Mouse (Mus musculus) gonadal fat pad, adult 2 months (tissue): Measurements from ENCODE around the gene 1700010I14Rik. TPM values are rescaled to one million over a fixed set of nuclear protein-coding genes. Genes with fewer than 3 reads are reported as not detected.

Experiments
- DNase-seq: peaks from one replicate; pipeline ENCODE4 v3.0.0-alpha.2; 2012; ENCODE audit warnings: low read depth
- polyA plus RNA-seq: library from polyadenylated mRNA; depleted of rRNA; stranded (reverse); fragments of >200 nt; gene quantifications from 2 replicates; pipeline ENCODE4 v1.2.3, GENCODE M21; 2012; rRNA removed

The 1700010I14Rik gene
- polyA plus RNA-seq = 1.5 and 1.6 TPM in 2 replicates

DNA sequence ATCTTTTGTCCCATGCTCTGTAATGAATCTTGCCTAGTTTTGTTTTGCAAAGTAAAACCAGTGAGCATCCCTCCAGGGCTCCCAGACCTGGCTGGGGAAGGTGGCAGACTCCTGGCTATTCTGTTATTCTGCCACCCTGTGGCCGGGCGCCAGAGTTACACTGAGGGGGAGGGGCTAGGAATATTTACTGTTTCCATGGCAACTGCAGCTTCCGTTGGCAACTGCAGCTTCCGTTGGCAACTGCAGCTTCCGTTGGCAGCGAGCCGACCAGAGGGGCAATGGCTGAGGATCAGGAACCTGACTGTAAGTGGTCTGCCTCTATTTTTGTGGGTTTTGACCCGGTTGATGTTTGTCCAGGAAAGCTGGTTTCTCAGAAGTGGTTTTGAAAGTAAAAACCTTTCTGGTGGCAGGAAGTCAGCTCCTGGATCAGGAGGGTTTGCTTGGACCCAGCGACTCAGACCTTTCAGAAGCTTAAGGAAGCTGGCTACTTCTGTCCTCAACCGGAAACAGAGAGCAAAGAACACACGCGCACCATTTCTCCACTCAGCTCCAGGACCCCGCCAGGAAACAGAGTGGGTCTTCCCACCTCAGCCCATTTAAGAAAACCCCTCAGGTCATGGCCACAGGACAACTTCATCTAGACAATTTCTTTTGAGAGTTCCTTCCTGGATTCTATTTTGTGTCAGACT, at the start of gene 1700010I14Rik:
1700010I14Rik (plus strand) TSS at position 215 of the 689 bp plus-strand sequence.
- DNase-seq = no peak

DNA sequence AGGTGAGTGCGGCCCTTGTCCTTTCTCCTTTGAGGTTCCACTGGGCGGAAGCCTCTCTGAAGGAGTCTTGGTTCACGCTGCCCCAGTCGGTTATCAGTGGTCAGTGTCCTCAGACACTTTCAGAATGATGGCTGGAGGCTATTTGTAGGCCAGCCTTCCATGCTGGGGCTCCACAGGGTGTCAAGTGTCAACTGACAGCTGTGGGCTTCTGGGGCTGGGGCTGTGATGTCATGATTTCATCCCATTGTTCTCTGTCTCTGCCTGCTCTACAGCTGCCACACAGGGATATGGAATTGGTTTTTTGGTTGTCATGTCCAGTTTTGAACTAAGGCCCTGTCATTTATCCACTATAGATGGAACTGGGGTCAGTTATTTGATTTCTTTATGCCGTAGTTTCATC, 36.5 kb upstream of the 1700010I14Rik start:
- DNase-seq = no peak

DNA sequence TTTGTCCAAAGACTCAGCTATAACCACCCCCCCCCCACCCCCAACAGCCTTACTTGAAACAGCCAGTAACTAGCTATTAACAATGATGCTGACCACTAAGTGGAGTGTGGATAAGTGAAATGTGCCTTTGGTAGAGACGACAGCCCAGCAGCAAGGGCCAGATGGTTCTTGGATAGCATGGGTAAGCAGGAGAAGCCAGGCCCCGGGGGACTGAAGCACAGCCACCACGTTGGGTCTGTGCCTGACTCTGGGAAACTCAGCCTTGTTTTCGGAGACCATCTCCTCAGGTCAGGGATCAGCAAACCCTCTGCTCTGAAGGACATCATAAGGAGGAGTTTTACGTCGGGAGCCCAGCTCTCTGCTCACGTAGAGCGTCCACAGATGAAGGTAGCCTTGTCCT, 35.2 kb upstream of the 1700010I14Rik start:
- DNase-seq = no peak

DNA sequence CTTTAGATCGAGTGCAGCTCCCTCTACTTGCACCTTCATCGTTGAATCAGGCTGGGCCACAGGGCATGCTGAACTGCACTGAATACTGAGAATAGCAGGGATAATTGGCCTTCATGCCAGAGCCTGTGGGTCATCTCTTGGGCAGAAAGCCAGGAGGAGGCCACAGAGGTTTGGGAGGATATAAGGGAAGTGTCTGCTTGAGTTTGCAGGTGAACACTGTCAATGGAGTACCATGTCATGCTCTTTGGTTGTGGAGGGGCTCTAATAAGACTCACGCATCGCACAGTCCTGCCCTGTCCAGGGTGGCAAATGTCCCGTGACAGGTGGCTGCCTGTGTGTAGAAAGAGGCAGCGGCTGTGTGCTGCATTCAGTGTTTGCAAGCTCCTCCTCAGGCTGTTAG, 30.0 kb upstream of the 1700010I14Rik start:
- DNase-seq = no peak

DNA sequence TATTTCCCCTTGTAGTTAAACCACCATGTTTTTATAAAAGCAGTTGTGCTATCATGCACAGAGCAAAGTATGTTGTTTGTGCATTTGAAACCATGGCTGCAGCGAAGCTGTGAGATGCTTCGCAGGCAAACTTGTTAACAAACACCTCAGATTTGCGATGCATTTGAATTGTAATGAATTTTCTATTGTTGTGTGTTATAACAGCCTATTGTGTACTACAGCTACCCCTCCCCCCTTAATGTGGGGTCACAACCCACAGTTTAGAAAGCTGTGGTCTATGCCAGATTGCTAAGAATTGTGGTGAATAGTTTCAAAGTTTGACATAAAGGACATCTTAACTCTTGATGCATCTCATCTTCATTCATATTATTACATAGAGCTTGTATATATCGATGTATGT, 27.7 kb upstream of the 1700010I14Rik start:
- no peak for DNase-seq

DNA sequence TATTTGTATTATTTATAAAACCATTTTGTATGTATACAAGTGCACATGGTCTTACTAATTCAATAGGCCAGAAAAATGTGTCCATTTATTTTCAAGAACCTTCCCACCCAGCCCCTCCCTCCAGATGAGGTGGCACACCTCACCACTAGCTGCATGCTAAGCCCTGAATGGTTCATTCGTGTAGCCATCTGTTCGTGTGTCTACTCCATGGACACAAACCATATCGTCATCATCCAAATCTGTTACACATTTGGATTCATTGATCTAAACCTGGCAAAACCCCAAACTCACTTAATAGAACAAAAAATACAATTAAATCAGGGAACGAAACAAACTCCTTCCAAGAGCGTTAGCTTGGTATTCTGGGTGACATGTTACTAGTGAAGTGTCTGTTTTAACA, 27.0 kb upstream of the 1700010I14Rik start:
- DNase-seq = no peak

DNA sequence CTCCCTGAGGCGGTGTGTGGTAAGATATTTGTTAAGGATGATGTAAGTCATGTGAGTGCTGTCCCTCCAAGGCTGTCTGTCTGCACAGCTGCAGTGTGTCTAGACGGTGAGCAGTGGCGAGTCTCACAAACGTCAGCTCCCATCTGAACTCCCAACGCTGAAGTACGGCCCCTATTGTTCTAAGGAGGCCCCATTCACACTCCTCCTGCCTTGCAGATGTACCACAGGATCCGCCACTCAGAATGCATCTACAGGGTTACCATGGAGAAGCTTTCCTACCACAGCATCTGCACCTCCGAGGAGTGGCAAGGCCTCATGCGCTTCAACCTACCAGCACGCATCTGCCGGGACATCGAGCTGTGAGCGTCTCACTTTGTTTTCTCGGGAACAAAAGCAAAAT, 26.5 kb upstream of the 1700010I14Rik start:
- DNase-seq = no peak

DNA sequence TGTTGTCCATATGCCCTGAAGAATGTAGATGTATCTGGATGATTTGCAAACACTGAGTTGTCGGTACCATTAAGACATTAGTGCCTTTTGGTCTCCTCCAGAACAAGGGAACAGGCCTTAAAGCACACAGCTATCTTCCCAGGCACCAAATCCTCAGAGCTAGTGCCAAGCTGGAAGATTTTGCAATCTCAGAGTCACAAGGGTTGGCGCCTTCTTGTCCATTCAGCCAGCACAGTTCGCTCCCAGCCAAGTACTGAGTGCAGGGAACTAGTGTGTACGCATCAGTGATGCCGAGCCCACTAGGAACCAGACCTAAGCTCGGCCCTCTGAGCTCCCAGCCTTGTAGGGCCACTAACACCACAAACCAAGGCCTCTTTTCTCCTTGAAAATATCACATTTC, 23.0 kb upstream of the 1700010I14Rik start:
- peak; percentile 2 for DNase-seq

DNA sequence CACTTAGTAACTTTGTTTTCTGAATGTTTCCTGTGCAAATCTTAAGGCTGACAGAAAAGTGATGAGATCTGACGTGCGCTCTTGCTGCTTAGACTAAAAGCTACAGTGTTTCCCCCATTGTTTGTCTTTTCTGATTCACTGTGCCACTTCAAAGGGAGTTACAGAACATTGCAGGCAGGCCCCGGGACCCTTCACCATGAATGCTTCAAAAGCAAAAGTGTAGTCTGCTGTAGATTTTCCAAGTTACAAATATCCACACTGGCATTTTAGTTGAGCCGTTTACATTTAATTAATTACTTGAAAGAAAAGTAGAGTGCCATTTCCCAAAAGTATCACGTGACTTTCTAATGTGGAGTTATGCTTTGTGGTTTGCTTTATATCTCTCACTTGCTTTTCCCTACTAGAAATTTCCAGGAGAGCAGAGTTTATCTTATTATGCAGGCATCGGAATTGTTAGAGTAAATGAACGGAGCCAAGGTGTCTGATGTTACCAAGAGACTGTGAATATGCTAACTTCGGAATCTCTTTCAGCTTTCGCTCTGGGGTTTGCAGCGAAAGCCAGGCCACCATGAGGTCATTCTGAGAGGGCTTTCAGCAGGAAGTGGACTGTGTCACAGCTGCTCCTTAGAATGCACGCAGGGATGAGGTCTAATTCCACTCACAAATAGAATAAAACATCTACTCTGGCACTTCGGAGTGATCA, 15.8 kb upstream of the 1700010I14Rik start:
- DNase-seq = no peak

DNA sequence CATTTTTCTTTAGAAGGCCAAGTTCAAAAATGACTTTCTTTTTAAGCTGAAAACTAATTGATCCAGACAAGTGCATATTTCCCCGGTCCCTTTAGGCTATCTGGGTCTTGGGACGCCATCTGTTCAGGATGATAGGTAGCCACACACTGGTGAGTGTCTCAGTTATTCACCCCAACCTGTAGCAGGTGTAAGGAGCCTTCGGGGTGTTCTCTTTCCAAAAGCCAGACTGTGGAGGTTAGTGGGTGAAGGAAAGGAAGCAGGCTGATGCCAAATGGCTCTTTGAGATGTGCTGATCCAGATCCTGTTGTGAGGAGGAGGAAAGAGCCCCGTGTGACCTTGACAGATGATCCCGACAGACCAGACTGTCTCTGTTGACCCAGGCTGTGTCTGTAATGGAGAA, 14.8 kb upstream of the 1700010I14Rik start:
- no peak for DNase-seq

DNA sequence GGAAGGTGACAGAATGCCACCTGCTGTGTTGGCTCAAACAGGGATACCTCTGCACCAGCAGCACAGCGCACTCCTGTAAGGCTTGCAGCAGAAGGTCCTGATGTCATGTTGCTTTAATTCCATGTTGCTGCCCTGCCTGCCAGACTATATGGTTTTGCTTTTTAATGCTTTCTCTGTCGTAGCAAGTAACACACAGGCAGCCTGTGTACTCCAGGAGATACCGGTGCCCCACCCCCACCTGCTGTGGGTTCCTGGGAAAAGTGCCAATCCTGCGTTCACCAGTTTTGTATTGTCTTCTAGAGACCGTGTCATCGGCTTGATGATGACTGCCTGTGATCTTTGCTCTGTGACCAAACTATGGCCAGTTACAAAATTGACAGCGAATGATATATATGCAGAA, 13.7 kb upstream of the 1700010I14Rik start:
- DNase-seq = no peak

DNA sequence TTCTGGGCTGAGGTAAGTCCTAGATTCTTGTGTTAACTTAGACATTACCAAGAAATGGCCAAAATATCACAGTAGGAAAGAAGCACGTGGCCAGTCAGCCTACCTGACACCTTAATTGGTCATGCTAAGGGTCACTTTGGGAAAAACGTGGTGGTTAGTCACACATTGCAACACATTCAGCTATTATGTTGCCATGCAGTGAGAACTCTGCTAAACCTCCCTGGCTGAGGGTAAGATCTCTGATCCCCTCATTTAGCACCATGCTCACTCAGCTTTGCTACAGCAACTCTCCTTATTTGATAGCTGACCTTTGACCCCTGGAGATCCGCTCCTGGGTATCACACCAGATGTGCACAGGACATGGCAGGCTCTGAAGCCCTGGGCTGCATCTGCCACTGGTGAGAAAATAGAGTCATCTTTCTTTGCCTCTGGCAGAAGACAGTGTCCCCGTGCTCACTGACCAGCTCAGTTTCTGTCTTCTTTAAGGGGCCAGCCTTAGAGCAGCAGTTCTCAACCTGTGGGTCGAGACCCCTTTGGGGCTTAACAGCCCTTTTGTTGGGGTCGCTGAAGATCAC, 13.2 kb upstream of the 1700010I14Rik start:
- DNase-seq = no peak

DNA sequence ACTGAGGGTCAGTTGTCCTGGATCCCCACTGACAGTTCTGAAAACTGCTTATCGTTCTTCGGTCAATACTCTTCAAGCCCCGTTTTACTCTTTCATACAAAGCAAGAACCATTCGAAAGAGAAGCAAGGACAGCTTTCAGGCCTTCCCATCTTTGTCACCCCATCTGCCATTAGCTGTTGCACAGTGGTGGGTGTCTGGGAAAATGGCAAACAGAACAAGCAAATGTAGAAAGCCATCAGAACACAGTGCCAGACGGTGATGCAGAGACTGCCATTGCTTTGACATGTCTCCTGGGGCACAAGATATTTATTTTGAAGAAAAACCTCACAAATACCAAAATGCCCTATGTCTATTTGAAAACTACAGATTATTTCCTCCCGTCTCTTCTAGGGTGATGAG, 11.4 kb upstream of the 1700010I14Rik start:
- DNase-seq = no peak

DNA sequence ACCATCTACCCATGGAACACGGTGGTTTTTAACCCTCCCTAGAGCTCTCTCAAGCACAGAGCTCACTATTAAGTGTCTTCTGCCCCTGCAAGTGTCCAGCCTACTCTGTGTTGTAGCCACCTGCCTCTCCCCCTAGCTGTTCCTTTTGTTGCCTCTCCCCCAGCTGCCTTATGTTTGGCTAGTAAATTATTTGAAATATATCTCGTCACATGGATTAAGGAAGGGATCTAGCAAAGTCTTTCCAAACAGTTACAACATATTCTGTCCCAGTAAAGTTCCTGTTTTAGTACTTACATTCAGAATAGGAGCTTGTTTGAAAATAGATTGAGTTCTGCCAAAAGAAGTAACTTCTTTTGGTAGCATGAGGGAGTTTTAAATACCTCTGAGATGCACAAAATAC, 10.9 kb upstream of the 1700010I14Rik start:
- DNase-seq = no peak

DNA sequence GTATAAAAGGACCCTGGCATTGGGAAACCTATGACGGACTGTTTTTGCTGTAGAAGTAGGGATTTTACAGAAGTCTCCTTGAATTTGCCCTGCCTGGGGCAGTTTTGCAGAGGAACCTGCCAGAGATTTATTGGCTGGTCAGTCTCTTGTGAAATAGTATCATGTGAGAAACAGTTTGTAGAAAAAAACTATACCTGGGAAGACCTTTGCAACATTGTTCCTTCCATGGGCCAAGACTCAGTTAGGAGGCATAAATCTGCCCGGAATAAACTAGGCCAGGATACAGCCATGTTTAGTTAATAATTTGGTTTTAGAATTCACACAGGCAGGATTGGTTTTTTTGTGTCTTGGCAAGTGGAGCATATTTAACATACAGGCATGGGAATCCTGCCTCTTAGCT, 4.6 kb upstream of the 1700010I14Rik start:
- DNase-seq = no peak

DNA sequence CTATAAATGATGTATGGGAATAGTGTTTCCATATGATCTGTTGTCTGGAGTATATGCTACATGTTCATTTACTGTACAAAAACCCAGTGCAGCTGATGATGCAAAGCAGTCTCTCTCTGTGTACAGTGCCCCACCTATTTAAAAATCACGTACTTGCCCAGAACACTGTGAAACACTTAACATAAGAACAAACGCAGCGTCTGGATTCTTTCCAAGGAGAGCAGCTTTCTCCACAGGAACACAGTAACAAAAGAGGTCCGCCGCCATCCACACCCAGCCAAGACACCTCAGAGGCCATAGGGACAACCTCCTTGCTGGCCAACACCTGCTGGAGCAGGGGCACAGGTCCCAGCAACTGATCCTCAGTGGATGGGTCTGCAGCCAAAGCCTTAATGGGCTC, 2.4 kb upstream of the 1700010I14Rik start:
- DNase-seq = no peak

DNA sequence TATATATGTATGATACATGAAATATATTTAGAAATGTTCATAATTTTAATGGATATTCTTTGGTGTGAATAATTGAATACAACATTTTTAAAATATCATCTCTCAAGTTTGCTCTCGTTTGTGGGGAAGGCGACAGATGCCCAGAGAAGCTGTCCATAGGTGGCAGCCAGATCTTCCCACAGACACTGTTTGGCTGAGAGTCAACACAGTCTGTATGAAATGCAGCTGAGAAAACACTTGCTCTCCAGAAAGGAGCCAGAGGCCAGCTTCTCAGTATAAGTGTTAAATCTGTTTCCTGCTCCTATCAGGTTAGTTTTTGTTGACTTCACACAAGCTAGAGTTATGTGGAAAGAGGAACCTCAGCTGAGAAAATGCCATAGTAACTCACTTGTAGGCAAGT, 1.6 kb upstream of the 1700010I14Rik start:
- no peak for DNase-seq

DNA sequence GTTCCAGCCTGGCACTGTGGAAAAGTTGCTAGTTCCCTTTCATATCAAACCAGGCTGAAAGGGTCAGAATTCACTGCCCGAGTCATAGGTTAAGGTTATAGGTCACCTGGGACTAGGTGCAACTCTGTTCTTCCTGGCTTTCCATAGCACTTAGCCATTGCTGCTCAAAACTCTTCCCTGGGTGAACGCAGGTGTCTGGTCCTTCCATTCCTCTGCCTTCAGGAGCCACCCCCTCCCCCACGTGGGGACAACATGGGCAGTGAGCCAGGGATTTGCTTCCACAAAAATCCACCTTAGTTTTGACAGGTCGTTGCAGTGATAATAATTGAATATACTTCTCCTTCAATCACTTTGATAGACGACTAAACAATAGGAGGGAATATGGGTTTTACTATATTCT, 764 bp upstream of the 1700010I14Rik start:
- DNase-seq = no peak

DNA sequence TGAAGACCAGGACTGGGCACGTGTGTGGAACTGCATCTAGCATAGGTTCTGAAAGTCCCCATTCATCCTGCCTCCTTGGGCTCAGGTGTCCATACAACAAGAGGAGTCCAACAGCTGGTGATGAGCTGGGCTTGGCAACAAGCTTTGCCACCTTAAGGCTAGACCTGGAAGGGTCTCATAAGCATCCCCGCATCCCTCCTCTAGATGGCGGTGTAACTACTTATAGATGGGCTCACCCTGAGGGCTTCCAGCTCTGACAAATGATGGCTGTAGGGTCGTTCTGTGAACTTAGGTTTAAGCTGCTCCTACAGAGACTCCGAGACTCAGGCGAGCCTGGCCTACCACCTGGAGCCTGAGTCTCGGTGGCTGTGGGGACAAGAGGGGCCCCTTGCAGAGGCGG, 3.0 kb downstream of the 1700010I14Rik start:
- no peak for DNase-seq

DNA sequence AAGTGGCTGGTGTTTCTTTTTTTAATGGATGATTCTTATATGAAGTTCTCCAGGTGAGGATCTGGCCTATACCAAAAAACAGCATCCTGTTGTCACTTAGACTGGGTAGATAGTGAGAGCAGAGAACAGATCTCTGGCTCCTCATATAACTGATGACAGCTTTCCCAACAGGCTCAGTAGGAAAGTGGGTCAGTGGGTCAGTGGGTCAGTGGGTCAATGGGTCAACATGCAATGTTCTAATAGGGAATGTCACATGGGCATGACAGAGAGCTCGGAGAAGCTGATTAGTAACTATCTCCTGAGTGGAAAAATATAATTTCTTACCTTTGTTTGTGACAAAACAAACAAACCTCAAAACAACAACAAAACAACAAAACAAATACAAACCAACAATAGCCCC, 7.2 kb downstream of the 1700010I14Rik start:
- DNase-seq = no peak

DNA sequence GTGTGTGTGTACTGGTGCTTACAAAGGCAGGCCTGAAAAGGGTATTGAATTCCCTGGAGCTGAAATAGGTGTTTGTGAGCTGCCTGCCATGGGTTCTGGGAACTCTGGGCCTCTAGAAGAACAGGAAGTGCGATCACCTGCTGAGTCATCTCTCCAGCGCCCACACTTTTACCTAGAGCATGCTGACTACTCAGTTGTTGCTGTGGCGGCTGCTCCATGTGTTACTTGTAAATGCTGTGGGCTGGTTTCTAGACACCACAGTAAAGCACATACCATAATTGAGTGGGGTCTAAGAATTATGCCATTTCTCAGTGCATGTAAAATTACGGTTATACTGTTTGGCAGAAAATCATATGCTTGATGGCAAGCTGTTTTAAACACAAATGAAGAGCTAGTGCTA, 14.3 kb downstream of the 1700010I14Rik start:
- DNase-seq = no peak

DNA sequence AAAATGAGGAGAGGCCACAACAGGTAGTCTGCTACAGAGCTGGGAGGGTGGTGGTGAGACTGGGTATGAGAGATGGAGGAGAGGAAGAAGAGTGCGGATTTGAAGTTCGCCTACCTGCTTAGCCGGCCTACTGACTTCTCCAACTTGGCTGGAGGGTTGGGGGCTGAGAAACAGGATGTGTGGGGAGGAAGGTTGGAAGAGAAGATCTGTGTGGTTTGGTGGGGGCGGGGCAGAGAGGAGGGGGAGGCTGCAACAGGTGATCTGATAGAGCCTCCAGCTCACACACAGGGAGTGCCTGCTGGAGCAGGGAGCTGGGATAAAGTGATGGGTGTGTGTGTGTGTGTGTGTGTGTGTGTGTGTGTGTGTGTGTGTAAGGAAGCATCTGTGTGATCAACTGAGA, 16.4 kb downstream of the 1700010I14Rik start:
- DNase-seq = no peak

DNA sequence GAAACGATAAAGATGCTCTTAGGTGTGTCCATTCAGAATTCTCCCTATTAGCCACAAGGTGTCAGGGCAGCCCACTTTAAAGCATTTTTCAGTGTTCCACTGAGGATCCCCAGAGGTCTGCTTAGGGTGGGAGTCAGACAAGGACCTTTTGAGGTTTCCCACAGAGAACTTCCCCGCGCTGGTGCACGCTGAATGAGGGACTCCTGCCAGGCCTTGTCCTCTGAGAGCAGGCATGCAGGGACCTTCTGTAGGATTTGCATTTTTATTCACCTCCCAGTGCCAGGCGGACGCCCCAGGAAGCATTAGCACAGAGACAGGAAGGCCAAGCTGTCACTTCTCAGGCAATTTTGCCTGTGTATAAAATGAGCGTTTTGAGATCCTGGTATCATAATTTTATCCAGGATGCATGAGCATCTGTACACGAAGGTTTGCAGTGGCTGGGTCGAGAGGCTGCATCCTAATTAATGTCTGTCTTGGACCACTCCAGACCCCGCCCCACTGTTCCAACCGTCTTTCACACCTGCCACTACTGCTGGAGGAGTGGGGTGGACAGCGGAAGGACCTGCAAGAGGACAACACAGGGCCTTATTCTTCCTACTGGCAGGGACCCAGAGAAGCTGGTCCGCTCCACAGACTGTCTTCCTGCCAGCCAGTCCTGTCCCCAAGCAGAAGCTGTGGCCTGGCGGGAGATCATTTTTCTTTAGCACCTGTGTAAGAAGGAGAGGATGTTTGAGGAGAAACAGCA, 35.2 kb downstream of the 1700010I14Rik start:
- DNase-seq = no peak
